Mouse (Mus musculus) left cerebral cortex, adult 2 months (tissue): ENCODE results near the gene Pik3r2. TPM values are rescaled to one million over a fixed set of nuclear protein-coding genes. Genes with fewer than 3 reads are reported as not detected.

Source experiments
- DNase-seq, 2 experiments: peaks; one replicate each; pipeline ENCODE4 v3.0.0; 2021 to 2022; ENCODE audit warnings: low spot score in 2 of 2, mixed read lengths in 1 of 2; ENCODE audit errors: extremely low spot score in 1 of 2
- H3K27ac ChIP-seq: fragments of 200-600 bp; 2 replicates; pipeline ENCODE4 v1.8.1; 2022
- H3K4me3 ChIP-seq: fragments of 200-600 bp; 2 replicates; pipeline ENCODE4 v1.8.1; 2022
- CTCF ChIP-seq: fragments of 200-600 bp; IDR thresholded peaks from 2 replicates; pipeline ENCODE4 v1.8.1; 2022; ENCODE audit warnings: antibody characterized with exemption, mild to moderate bottlenecking, moderate library complexity
- intact Hi-C: fragments of 180-260 bp; cut with DNase I; formaldehyde crosslinking; loops from one replicate; pipeline ENCODE4 v1.15.1; 2025
- total RNA-seq, 2 experiments: library from RNA; stranded (reverse); gene quantifications; 2 replicates each; pipeline ENCODE4 v1.2.3; 2021

The Pik3r2 gene
- total RNA-seq, 2 experiments from 2014 or later: 159 to 160 TPM

DNA sequence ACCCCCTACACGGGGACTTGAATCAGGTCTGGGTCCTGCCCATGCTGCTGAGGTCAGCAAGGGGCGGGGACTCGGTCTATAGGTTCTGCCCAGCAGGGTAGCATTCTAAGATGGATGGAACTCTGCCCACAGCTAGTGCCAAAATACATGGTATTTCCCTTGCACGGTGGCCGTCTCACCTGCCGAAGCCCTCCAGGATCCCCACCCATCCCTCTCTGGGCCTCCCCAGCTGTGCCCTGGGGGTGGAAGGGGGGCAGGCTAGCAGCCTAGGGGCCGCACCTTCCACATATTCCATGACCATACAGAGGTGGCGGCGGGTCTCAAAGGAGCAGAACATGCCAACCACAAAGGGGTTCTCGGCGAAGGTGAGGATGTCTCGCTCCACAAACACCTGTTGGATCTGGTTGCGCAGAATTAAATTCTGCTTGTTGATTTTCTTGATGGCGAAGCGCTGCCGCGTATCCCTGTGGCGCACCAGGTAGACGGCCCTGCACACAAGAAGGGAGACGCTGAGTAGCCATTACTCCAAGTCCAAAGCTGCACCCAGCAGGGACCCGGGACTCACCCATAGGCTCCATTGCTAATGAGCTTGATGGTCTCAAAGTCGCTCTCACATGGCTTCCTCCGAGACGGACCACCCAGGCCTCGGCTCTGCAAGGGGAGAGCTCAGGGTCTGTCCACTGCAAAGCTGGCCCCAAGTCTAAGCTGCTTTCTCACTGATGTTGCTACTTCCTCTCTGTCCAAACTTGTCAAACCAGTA lies 10.0 kb upstream of the Pik3r2 start:
- no peak for TF ChIP-seq CTCF
- no peak for DNase-seq
- intact Hi-C loops: no loop called here
- Histone ChIP-seq H3K4me3 (no peak overlapping the region), H3K27ac (no peak overlapping the region)

DNA sequence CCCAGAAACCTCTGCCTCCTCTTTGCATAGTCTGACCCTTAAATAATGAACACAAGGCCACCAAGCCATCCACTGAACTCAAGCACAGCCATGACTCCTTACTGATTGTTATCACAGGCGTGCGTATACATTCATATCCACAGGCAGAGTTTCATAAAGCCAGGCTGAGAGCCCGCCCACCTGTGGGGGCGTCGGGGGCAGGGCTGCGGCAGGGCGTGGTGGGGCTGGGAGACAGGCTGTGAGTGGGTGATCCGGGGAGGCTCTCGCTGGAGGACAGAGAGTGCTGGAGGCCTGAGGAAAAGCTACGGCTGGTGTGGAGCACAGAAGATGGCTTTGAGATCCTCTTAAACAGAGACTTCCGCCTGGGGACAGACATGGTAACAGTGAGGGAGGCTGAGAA lies 3.6 kb upstream of the Pik3r2 start:
- TF ChIP-seq CTCF: no peak
- DNase-seq: no peak
- Histone ChIP-seq H3K4me3 (no peak overlapping the region), H3K27ac (peak overlapping the region; percentile 57)
- intact Hi-C loops: no loop called here

DNA sequence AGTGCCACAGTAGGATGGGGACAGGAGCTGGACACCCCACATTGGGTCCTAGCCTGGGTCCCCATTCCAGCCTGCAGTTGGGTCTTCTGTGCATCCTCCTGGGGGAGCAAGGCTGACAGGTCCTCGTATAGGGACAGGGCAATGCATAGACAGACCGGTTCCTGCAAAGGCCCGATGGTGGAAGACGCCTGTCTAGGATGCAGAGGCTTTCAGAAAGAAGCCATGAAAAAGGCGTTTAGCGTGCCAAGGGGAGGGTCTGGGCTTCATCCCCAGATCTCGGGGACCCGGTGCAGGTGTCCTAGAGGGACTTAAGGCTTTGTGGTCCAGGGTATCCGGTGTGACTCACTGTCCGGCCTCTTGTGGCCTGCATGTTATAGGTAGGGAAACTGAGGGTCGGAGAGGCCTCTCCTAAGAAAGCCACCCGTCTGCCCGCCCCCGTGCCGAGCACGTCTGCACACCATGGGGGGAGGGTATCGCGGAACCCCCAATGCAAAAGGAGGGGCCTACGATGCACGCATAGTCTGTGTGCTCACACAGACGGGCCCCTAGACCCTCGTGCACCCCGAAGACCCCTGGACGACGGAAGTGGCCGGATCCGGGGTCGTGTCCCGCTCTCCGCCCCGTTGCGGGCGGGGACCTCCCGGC lies 540 bp downstream of the Pik3r2 start:
- intact Hi-C loops: no loop called here
- H3K4me3 ChIP-seq: peak overlapping the region; percentile 87
- TF ChIP-seq CTCF: no peak
- no peak for DNase-seq
- H3K27ac ChIP-seq: peak overlapping the region; percentile 95

DNA sequence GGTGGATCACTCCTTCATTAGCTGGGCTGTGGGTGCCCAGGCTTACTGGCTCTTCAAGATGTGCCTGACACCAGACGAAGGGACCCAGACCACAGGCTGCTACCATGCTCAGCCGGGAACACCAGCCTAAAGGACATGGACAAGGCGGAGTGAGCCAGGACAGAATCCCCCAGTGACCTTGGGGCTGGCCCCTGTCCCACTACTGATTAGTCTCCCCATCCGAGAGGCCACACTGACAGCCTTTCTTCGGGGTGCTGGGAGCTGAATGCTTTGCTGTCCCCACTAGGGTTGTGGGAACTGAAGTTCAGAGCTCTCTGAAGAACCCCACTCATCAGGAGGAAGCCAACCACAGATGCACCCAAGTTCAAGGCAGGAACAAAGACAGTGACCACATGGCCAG lies 1.3 kb downstream of the Pik3r2 start:
- Histone ChIP-seq H3K27ac (peak overlapping the region; percentile 95), H3K4me3 (peak overlapping the region; percentile 87)
- no peak for TF ChIP-seq CTCF
- DNase-seq: no peak
- intact Hi-C loops: no loop called here

DNA sequence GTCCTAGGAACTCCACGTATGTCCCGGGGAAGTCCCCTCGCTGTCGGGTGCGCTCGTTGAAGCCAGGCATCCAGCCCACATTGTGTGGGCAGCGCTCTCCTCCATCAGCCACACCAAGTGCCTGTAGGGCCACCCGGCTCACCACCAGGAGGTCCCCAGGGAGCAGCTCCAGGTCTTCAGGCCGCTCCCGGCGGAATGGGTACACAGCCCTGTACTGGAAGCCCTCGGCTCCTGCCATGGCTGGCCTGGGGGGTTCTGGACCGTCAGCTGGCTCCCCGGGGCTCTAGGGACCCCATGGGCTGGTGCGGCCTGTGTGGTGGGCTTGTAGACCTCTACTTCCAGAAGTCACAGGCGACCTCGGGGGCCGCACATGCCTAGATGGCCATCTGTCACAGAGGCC lies 1.8 kb downstream of the Pik3r2 start:
- no peak for DNase-seq
- H3K27ac ChIP-seq: peak overlapping the region; percentile 10; the same call in 1 of the 2 replicates
- intact Hi-C loops: no loop called here
- no peak; the same call in 1 of the 2 replicates for TF ChIP-seq CTCF
- H3K4me3 ChIP-seq: peak overlapping the region; percentile 87

DNA sequence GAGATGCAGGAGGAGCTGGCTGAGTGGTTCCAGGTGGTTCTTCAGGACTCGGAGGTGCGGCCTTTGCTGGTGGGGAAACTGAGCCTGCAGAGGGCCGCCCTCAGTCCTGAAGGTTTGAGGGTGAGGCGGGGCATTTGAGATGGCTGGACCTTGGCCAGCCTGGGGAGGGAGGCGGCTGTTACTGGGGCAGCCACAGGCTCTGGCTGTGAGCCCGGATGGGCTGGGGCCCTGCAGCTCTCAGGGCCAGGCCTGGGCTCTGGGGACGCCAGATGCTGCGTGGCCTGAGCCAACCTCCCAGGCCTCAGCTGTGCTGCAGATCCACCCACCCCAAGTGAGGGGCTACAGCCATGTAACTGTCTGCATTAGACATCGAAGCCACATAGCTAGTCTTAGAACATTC lies 2.7 kb downstream of the Pik3r2 start:
- peak overlapping the region; percentile 16; the same call in 1 of the 2 replicates for H3K4me3 ChIP-seq
- intact Hi-C loops: no loop called here
- no peak for TF ChIP-seq CTCF
- peak overlapping the region; percentile 66; the same call in 1 of the 2 replicates for H3K27ac ChIP-seq
- peak in 1 of 2 experiments; percentile 72 for DNase-seq

DNA sequence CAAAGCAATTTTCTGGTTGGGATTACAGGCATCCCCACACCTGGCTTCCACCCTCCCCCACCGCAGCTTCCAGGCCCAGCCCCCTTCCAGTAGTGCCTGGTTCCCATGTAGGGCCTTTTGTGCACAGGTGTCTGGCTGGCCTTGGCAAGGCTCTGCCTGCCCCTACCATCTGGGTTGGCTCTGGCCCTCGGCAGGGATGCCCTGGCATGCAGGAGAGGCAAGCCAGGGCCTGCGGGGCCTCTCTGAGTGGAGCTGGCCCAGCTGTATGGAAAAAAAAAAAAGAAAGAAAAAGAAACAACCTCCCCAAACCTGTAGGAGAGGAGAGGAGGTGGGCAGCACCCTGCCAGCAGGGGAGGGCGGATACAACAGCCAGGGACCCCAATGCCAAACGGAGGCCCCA lies 3.1 kb downstream of the Pik3r2 start:
- DNase-seq: no peak
- peak overlapping the region; percentile 16; the same call in 1 of the 2 replicates for H3K4me3 ChIP-seq
- peak overlapping the region; percentile 66 for H3K27ac ChIP-seq
- no peak for TF ChIP-seq CTCF
- intact Hi-C loops: no loop called here

DNA sequence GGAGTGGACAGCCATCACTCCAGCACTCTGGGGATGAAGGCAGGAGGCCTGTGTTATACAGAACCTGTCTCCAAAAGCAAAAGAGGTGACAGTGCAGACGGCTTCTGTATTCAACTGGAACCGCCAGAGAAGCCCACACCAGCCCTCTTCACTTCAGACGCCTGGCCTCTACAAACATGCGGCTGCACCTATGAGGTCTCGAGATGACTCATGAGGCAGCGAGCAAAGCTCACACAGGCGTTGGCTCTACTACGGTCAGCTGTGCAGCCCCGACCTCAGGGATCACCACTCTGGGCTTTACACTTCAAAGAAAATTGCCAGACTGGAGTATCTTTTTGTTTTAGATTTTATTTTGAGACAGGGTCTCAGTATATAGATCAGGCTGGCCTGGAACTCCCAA lies 3.6 kb downstream of the Pik3r2 start:
- H3K27ac ChIP-seq: peak overlapping the region; percentile 66; the same call in 1 of the 2 replicates
- H3K4me3 ChIP-seq: no peak overlapping the region
- TF ChIP-seq CTCF: no peak
- no peak for DNase-seq
- intact Hi-C loops: no loop called here

DNA sequence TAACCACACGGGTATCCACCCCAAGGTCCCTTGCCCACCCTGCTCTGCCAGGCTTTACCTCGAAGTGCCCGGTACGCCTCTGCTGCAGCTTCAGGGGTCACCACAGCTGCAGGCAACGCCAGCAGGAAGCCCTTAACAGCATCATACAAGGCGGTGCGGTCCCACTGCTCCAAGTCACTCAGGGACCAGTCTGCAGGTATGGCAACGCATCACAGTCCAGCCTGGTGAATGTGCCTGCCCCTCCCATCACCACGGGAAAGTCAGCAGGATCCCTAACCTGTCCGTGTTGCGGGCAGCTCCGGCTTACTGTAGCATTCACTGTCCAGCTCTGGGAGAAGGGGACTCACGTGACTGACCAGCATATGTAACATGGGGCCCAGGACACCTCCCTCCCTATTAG lies 4.4 kb downstream of the Pik3r2 start:
- DNase-seq: no peak
- no peak overlapping the region for H3K27ac ChIP-seq
- no peak for TF ChIP-seq CTCF
- H3K4me3 ChIP-seq: no peak overlapping the region
- intact Hi-C loops: no loop called here

DNA sequence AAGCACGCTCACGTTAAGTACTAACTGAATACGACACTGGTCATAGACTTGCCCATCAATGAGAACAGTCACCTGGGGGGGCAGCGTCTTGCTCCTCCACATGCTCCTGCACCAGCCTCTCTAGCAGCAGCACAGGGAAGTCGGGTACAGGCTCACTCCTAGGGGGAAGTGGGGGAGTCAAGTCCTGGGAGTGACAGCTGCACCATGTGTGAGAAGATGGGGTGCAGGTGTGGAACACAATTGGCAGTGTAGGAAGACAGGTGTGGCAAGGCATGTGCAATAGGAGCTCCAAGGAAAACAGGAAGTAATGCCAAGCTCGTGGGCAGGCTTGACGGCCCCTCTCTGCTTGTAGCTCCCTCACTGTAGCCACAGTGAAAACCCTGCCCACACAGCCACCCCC lies 5.3 kb downstream of the Pik3r2 start:
- H3K4me3 ChIP-seq: no peak overlapping the region
- DNase-seq: no peak
- H3K27ac ChIP-seq: no peak overlapping the region
- intact Hi-C loops: no loop called here
- TF ChIP-seq CTCF: no peak

DNA sequence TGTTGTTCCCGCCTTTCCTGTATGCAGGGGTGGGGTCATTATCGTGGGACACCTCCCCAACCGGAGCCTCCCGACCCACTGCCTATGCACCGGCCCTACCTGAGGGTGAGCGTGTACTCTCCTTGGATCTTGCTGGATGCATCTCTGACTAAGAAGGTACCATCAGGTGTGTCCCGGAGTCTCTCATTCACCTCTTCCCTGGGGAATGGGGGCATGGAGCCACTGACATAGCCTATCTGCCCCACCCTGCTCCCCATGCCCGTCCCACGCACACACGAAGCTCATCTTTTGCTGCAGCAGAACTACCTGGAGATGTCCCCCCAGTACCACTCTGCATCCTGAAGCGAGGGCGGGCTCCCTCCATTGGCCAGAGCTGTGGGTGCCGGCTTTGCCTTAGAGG lies 5.8 kb downstream of the Pik3r2 start:
- no peak for TF ChIP-seq CTCF
- H3K4me3 ChIP-seq: no peak overlapping the region
- H3K27ac ChIP-seq: no peak overlapping the region
- no peak for DNase-seq
- intact Hi-C loops: no loop called here

DNA sequence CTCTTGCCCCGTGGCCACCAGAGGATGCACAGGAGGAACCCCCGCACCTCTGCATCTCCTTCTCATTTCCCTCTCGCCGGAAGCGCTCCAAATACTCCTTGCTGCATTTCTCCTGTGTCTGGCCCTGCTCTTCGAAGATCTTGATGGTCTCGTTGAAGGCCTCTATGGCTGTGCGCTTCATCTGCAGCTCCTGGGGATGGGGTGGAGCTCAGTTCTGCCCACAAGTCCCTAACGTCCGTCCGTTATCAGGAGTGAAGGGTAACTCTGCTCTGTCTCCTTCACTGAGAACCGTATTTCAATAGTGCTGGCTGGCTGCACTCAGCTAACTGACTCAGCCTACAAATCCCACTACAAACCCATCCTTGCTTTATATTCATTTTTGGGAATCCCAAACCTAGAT lies 6.7 kb downstream of the Pik3r2 start:
- intact Hi-C loops: loop anchor here (1.0 to 2.0 kb wide), 2 partner anchors 50 to 69 kb away; partner anchors contain the start of gene Arrdc2
- Histone ChIP-seq H3K4me3 (no peak overlapping the region), H3K27ac (no peak overlapping the region)
- TF ChIP-seq CTCF: no peak
- no peak for DNase-seq
